Mouse (Mus musculus): ENCODE measurements around the gene Tpsg1. TPM values are rescaled to one million over a fixed set of nuclear protein-coding genes. Genes with fewer than 3 reads are reported as not detected.

The Tpsg1 gene
- polyA plus RNA-seq, 1 experiment from 2014 or later: 0.98 TPM

- Histone ChIP-seq H3K4me3 (ENCODE audit: low read depth, low read length) (no peak overlapping the region), H3K36me3 (ENCODE audit: control insufficient read depth, insufficient read depth, low read length) (no peaks in the 10 kb centered on the region), H3K9ac (replicated peaks; ENCODE audit: low read depth, low read length) (no peak overlapping the region), H3K27me3 (ENCODE audit: control insufficient read depth, insufficient read depth, low read length) (no peaks in the 10 kb centered on the region), H3K27ac (ENCODE audit: low read length) (no peak overlapping the region), H3K4me2 (replicated peaks; ENCODE audit: low read depth, low read length) (no peak overlapping the region), H3K4me1 (ENCODE audit: control insufficient read depth, insufficient read depth, low read length) (peaks cover 19% of the 10 kb centered on the region), H3K9me3 (ENCODE audit: control insufficient read depth, low read depth, low read length) (no peaks in the 10 kb centered on the region)
- WGBS: 46% methylated on average over 4 of the region's 4 CpGs
- ATAC-seq (ENCODE audit: insufficient number of reproducible peaks, insufficient read depth, low FRiP score, low read depth): no peak
Measured at GRCm38 (mm10) chr17:25401491-25401890, 32.4 kb downstream of the Tpsg1 start.

GRCm38 (mm10) chr17:25402224-25402623, 33.2 kb downstream of the Tpsg1 start:
- no peak overlapping the region for H3K4me3 ChIP-seq (ENCODE audit: low read depth, low read length)
- H3K4me1 ChIP-seq (ENCODE audit: control insufficient read depth, insufficient read depth, low read length): peaks cover 26% of the 10 kb centered on the region
- H3K9me3 ChIP-seq (ENCODE audit: control insufficient read depth, low read depth, low read length): no peaks in the 10 kb centered on the region
- H3K9ac ChIP-seq (replicated peaks; ENCODE audit: low read depth, low read length): no peak overlapping the region
- no peaks in the 10 kb centered on the region for H3K27me3 ChIP-seq (ENCODE audit: control insufficient read depth, insufficient read depth, low read length)
- no peak overlapping the region for H3K4me2 ChIP-seq (replicated peaks; ENCODE audit: low read depth, low read length)
- WGBS: 86% methylated on average over 13 of the region's 13 CpGs
- H3K36me3 ChIP-seq (ENCODE audit: control insufficient read depth, insufficient read depth, low read length): no peaks in the 10 kb centered on the region
- ATAC-seq (ENCODE audit: insufficient number of reproducible peaks, insufficient read depth, low FRiP score, low read depth): no peak
- H3K27ac ChIP-seq (ENCODE audit: low read length): no peak overlapping the region

- no peak overlapping the region for H3K9ac ChIP-seq (replicated peaks; ENCODE audit: low read depth, low read length)
- WGBS: 58% methylated on average over 3 of the region's 3 CpGs
- no peaks in the 10 kb centered on the region for H3K27me3 ChIP-seq (ENCODE audit: control insufficient read depth, insufficient read depth, low read length)
- ATAC-seq (ENCODE audit: insufficient number of reproducible peaks, insufficient read depth, low FRiP score, low read depth): no peak
- H3K27ac ChIP-seq (ENCODE audit: low read length): no peak overlapping the region
- H3K9me3 ChIP-seq (ENCODE audit: control insufficient read depth, low read depth, low read length): no peaks in the 10 kb centered on the region
- H3K4me3 ChIP-seq (ENCODE audit: low read depth, low read length): no peak overlapping the region
- H3K4me2 ChIP-seq (replicated peaks; ENCODE audit: low read depth, low read length): no peak overlapping the region
- no peaks in the 10 kb centered on the region for H3K36me3 ChIP-seq (ENCODE audit: control insufficient read depth, insufficient read depth, low read length)
- H3K4me1 ChIP-seq (ENCODE audit: control insufficient read depth, insufficient read depth, low read length): peaks cover 32% of the 10 kb centered on the region
Measured at GRCm38 (mm10) chr17:25404190-25404589, 35.1 kb downstream of the Tpsg1 start.

- no peak overlapping the region for H3K4me3 ChIP-seq (ENCODE audit: low read depth, low read length)
- no peaks in the 10 kb centered on the region for H3K9me3 ChIP-seq (ENCODE audit: control insufficient read depth, low read depth, low read length)
- H3K4me2 ChIP-seq (replicated peaks; ENCODE audit: low read depth, low read length): no peak overlapping the region
- H3K36me3 ChIP-seq (ENCODE audit: control insufficient read depth, insufficient read depth, low read length): no peaks in the 10 kb centered on the region
- H3K27ac ChIP-seq (ENCODE audit: low read length): peak overlapping the region; percentile 44; the same call in 1 of the 2 replicates
- peaks cover 32% of the 10 kb centered on the region for H3K4me1 ChIP-seq (ENCODE audit: control insufficient read depth, insufficient read depth, low read length)
- H3K27me3 ChIP-seq (ENCODE audit: control insufficient read depth, insufficient read depth, low read length): no peaks in the 10 kb centered on the region
- no peak overlapping the region for H3K9ac ChIP-seq (replicated peaks; ENCODE audit: low read depth, low read length)
- WGBS: 9% methylated on average over 10 of the region's 10 CpGs
- peak; percentile 87 for ATAC-seq (ENCODE audit: insufficient number of reproducible peaks, insufficient read depth, low FRiP score, low read depth)
Measured at GRCm38 (mm10) chr17:25405224-25405895, 36.3 kb downstream of the Tpsg1 start.

- peaks cover 37% of the 10 kb centered on the region for H3K4me1 ChIP-seq (ENCODE audit: control insufficient read depth, insufficient read depth, low read length)
- no peaks in the 10 kb centered on the region for H3K9me3 ChIP-seq (ENCODE audit: control insufficient read depth, low read depth, low read length)
- H3K36me3 ChIP-seq (ENCODE audit: control insufficient read depth, insufficient read depth, low read length): no peaks in the 10 kb centered on the region
- no peak overlapping the region for H3K9ac ChIP-seq (replicated peaks; ENCODE audit: low read depth, low read length)
- H3K4me3 ChIP-seq (ENCODE audit: low read depth, low read length): no peak overlapping the region
- H3K27me3 ChIP-seq (ENCODE audit: control insufficient read depth, insufficient read depth, low read length): no peaks in the 10 kb centered on the region
- 25% methylated on average over 6 of the region's 6 CpGs for WGBS
- ATAC-seq (ENCODE audit: insufficient number of reproducible peaks, insufficient read depth, low FRiP score, low read depth): no peak
- no peak overlapping the region for H3K4me2 ChIP-seq (replicated peaks; ENCODE audit: low read depth, low read length)
- H3K27ac ChIP-seq (ENCODE audit: low read length): peak overlapping the region; percentile 44; the same call in 1 of the 2 replicates
Measured at GRCm38 (mm10) chr17:25406011-25406441, 37.0 kb downstream of the Tpsg1 start.

GRCm38 (mm10) chr17:25407352-25407751, 38.3 kb downstream of the Tpsg1 start:
- Histone ChIP-seq H3K4me1 (ENCODE audit: control insufficient read depth, insufficient read depth, low read length) (peaks cover 37% of the 10 kb centered on the region), H3K27me3 (ENCODE audit: control insufficient read depth, insufficient read depth, low read length) (no peaks in the 10 kb centered on the region), H3K27ac (ENCODE audit: low read length) (no peak overlapping the region), H3K4me2 (replicated peaks; ENCODE audit: low read depth, low read length) (no peak overlapping the region), H3K9me3 (ENCODE audit: control insufficient read depth, low read depth, low read length) (no peaks in the 10 kb centered on the region), H3K36me3 (ENCODE audit: control insufficient read depth, insufficient read depth, low read length) (no peaks in the 10 kb centered on the region), H3K4me3 (ENCODE audit: low read depth, low read length) (no peak overlapping the region), H3K9ac (replicated peaks; ENCODE audit: low read depth, low read length) (no peak overlapping the region)
- ATAC-seq (ENCODE audit: insufficient number of reproducible peaks, insufficient read depth, low FRiP score, low read depth): no peak
- WGBS: 55% methylated on average over 4 of the region's 4 CpGs

- Histone ChIP-seq H3K4me2 (replicated peaks; ENCODE audit: low read depth, low read length) (no peak overlapping the region), H3K9ac (replicated peaks; ENCODE audit: low read depth, low read length) (no peak overlapping the region), H3K27me3 (ENCODE audit: control insufficient read depth, insufficient read depth, low read length) (no peaks in the 10 kb centered on the region), H3K36me3 (ENCODE audit: control insufficient read depth, insufficient read depth, low read length) (no peaks in the 10 kb centered on the region), H3K9me3 (ENCODE audit: control insufficient read depth, low read depth, low read length) (no peaks in the 10 kb centered on the region), H3K27ac (ENCODE audit: low read length) (no peak overlapping the region), H3K4me1 (ENCODE audit: control insufficient read depth, insufficient read depth, low read length) (peaks cover 37% of the 10 kb centered on the region), H3K4me3 (ENCODE audit: low read depth, low read length) (no peak overlapping the region)
- ATAC-seq (ENCODE audit: insufficient number of reproducible peaks, insufficient read depth, low FRiP score, low read depth): no peak
- 75% methylated on average over 7 of the region's 7 CpGs for WGBS
Measured at GRCm38 (mm10) chr17:25408302-25408999, 39.4 kb downstream of the Tpsg1 start.

GRCm38 (mm10) chr17:25409621-25410020, 40.5 kb downstream of the Tpsg1 start:
- Histone ChIP-seq H3K9me3 (ENCODE audit: control insufficient read depth, low read depth, low read length) (no peaks in the 10 kb centered on the region), H3K4me2 (replicated peaks; ENCODE audit: low read depth, low read length) (no peak overlapping the region), H3K4me3 (ENCODE audit: low read depth, low read length) (no peak overlapping the region), H3K4me1 (ENCODE audit: control insufficient read depth, insufficient read depth, low read length) (peaks cover 39% of the 10 kb centered on the region), H3K27ac (ENCODE audit: low read length) (no peak overlapping the region), H3K9ac (replicated peaks; ENCODE audit: low read depth, low read length) (no peak overlapping the region), H3K27me3 (ENCODE audit: control insufficient read depth, insufficient read depth, low read length) (no peaks in the 10 kb centered on the region), H3K36me3 (ENCODE audit: control insufficient read depth, insufficient read depth, low read length) (no peaks in the 10 kb centered on the region)
- 72% methylated on average over 7 of the region's 7 CpGs for WGBS
- no peak for ATAC-seq (ENCODE audit: insufficient number of reproducible peaks, insufficient read depth, low FRiP score, low read depth)
